Comparison of ENCODE assay signal across 12 mouse cellular contexts in genomic region chr8:69614687-69615086, GRCm38 (mm10). TPM values are rescaled to one million over a fixed set of nuclear protein-coding genes. Genes with fewer than 3 reads are reported as not detected.
DNase-seq lines count a peak whose midpoint lies in the region; ATAC-seq and TF ChIP-seq lines count a peak whose summit lies in the region.
"Had no signal": no experiment of that assay in that cellular context is flagged by ENCODE, and none has a peak within 500 bp of the region (broad histone marks: within the 10 kb centered on the region; RNA-seq: fewer than 3 reads in every experiment).

No protein-coding gene starts in this region.

- H3K27ac ChIP-seq in hindbrain, postnatal 0 days: no peak overlapping the region
- H3K27ac ChIP-seq in hindbrain, embryonic 14.5 days: no peak overlapping the region
- H3K27ac ChIP-seq in lung, postnatal 0 days (ENCODE audit: low read length): no peak overlapping the region
- no peak overlapping the region for H3K27ac ChIP-seq in small intestine, adult 2 months (ENCODE audit: insufficient read depth, low read depth, low read length)
- H3K27ac ChIP-seq: hindbrain, embryonic 15.5 days had no signal

- H3K9me3 ChIP-seq in hindbrain, postnatal 0 days (ENCODE audit: low read length): no peaks in the 10 kb centered on the region
- no peaks in the 10 kb centered on the region for H3K9me3 ChIP-seq in hindbrain, embryonic 14.5 days (ENCODE audit: control insufficient read depth, low read length)
- H3K9me3 ChIP-seq in lung, postnatal 0 days (ENCODE audit: low read length): no peaks in the 10 kb centered on the region
- H3K9me3 ChIP-seq: hindbrain, embryonic 15.5 days had no signal

- 59% methylated on average over 2 of the region's 2 CpGs for WGBS in hindbrain, postnatal 0 days
- 54% methylated on average over 2 of the region's 2 CpGs for WGBS in hindbrain, embryonic 14.5 days
- WGBS in lung, postnatal 0 days: 62% methylated on average over 2 of the region's 2 CpGs
- WGBS in small intestine, adult 2 months: 61% methylated on average over 2 of the region's 2 CpGs

- no peak for TF ChIP-seq POLR2A in small intestine, adult 2 months (IDR thresholded peaks at IDR 0.05; ENCODE audit: low read depth, low read length)

- TF ChIP-seq CTCF in hindbrain, postnatal 0 days (IDR thresholded peaks at IDR 0.05; ENCODE audit: low read depth): peak; percentile 56
- peak; percentile 55 for TF ChIP-seq CTCF in lung, postnatal 0 days (IDR thresholded peaks at IDR 0.05)
- TF ChIP-seq CTCF in small intestine, adult 2 months (IDR thresholded peaks at IDR 0.05; ENCODE audit: extremely low read depth, insufficient read length, insufficient replicate concordance, low read depth, low read length): peak; percentile 51; the same call in 1 of the 2 replicates

- H3K4me1 ChIP-seq in hindbrain, postnatal 0 days (ENCODE audit: insufficient read depth, low read length): no peaks in the 10 kb centered on the region
- no peaks in the 10 kb centered on the region for H3K4me1 ChIP-seq in hindbrain, embryonic 14.5 days (replicated peaks; ENCODE audit: control insufficient read depth, insufficient read depth, low read length)
- H3K4me1 ChIP-seq in lung, postnatal 0 days (ENCODE audit: insufficient read depth, low read depth, low read length): no peaks in the 10 kb centered on the region
- H3K4me1 ChIP-seq in small intestine, adult 2 months (ENCODE audit: control insufficient read depth, insufficient read depth, insufficient read length, low read length): 0 out of 2 replicates have a peak, but pooled peaks cover 6% of the 10 kb centered on the region
- H3K4me1 ChIP-seq: hindbrain, embryonic 15.5 days had no signal

- H3K4me3 ChIP-seq in hindbrain, postnatal 0 days (ENCODE audit: low read length): no peak overlapping the region
- no peak overlapping the region for H3K4me3 ChIP-seq in hindbrain, embryonic 14.5 days (replicated peaks; ENCODE audit: low read length)
- H3K4me3 ChIP-seq in lung, postnatal 0 days (ENCODE audit: low read depth, low read length): no peak overlapping the region
- H3K4me3 ChIP-seq in small intestine, adult 2 months (ENCODE audit: low read depth, low read length): no peak overlapping the region
- H3K4me3 ChIP-seq: hindbrain, embryonic 15.5 days had no signal

- H3K27me3 ChIP-seq in hindbrain, postnatal 0 days (ENCODE audit: insufficient read depth, low read length): no peaks in the 10 kb centered on the region
- no peaks in the 10 kb centered on the region for H3K27me3 ChIP-seq in hindbrain, embryonic 14.5 days (ENCODE audit: control insufficient read depth, insufficient read depth, low read length)
- H3K27me3 ChIP-seq in lung, postnatal 0 days (replicated peaks; ENCODE audit: insufficient read depth, low read length): no peaks in the 10 kb centered on the region
- no peaks in the 10 kb centered on the region for H3K27me3 ChIP-seq in small intestine, adult 2 months (ENCODE audit: control insufficient read depth, insufficient read depth, low read length)
- H3K27me3 ChIP-seq: hindbrain, embryonic 15.5 days had no signal

- H3K9ac ChIP-seq in hindbrain, postnatal 0 days (replicated peaks; ENCODE audit: low read length): no peak overlapping the region
- H3K9ac ChIP-seq in hindbrain, embryonic 14.5 days: no peak overlapping the region
- no peak overlapping the region for H3K9ac ChIP-seq in lung, postnatal 0 days (replicated peaks; ENCODE audit: low read depth)
- H3K9ac ChIP-seq: hindbrain, embryonic 15.5 days had no signal

- H3K4me2 ChIP-seq in hindbrain, postnatal 0 days (ENCODE audit: low read depth, low read length): no peak overlapping the region
- no peak overlapping the region for H3K4me2 ChIP-seq in hindbrain, embryonic 14.5 days (replicated peaks)
- no peak overlapping the region for H3K4me2 ChIP-seq in lung, postnatal 0 days (replicated peaks; ENCODE audit: low read depth, low read length)
- H3K4me2 ChIP-seq: hindbrain, embryonic 15.5 days had no signal

- DNase-seq in hindbrain, postnatal 0 days (ENCODE audit: low spot score): no peak
- DNase-seq in hindbrain, embryonic 14.5 days (ENCODE audit: low spot score): no peak
- no peak for DNase-seq in lung, postnatal 0 days (ENCODE audit: low spot score)
- DNase-seq in lung, postnatal 10 days: no peak
- DNase-seq in T-cell, adult 2 months (ENCODE audit: low spot score): peak; percentile 12
- no peak for DNase-seq in urinary bladder, postnatal 36 days (ENCODE audit: low spot score in 2 of 2)
- DNase-seq: cerebellum, adult 9-10 months; gastrocnemius, postnatal 10 days; thymus, postnatal 14 days had no signal

- no peak for ATAC-seq in hindbrain, postnatal 0 days
- ATAC-seq in hindbrain, embryonic 14.5 days (ENCODE audit: low FRiP score): no peak
- ATAC-seq in lung, postnatal 0 days: no peak

- H3K36me3 ChIP-seq in hindbrain, postnatal 0 days (ENCODE audit: insufficient read depth, low read length): peaks cover 25% of the 10 kb centered on the region; the same call in 1 of the 2 replicates
- peaks cover 90% of the 10 kb centered on the region for H3K36me3 ChIP-seq in hindbrain, embryonic 14.5 days (replicated peaks; ENCODE audit: control insufficient read depth, insufficient read depth)
- peaks cover 17% of the 10 kb centered on the region for H3K36me3 ChIP-seq in lung, postnatal 0 days (ENCODE audit: insufficient read depth, low read length)
- H3K36me3 ChIP-seq in small intestine, adult 2 months (ENCODE audit: control insufficient read depth, insufficient read depth, low read length): peaks cover 39% of the 10 kb centered on the region

- TF ChIP-seq EP300 in lung, postnatal 0 days (IDR thresholded peaks at IDR 0.05): no peak

RNA-seq across cellular contexts. Expression of gene Zfp868, which starts 10.7 kb away (rescaled TPM):
- 23.1 and 23.9 TPM in 2 replicates for total RNA-seq in hindbrain, postnatal 0 days (2014; rRNA removed)
- 21.7 and 23.4 TPM in 2 replicates for polyA plus RNA-seq in hindbrain, postnatal 0 days (2015; fragmentation: Nextera tagmentation; extraction: Ambion mirVana)
- polyA plus RNA-seq in hindbrain, embryonic 14.5 days (2014; fragmentation: Nextera tagmentation; extraction: Ambion mirVana): 37.7 and 39.2 TPM in 2 replicates
- polyA plus RNA-seq in lung, postnatal 0 days (2015; fragmentation: Nextera tagmentation; extraction: Ambion mirVana): 15.2 and 16.1 TPM in 2 replicates
- 1.4 and 3.4 TPM in 2 replicates for polyA plus RNA-seq in small intestine, adult 2 months (2012; rRNA removed)

RNA-seq across cellular contexts. Expression of gene Zfp964, which starts 39.6 kb away (rescaled TPM):
- 3.0 and 6.3 TPM in 2 replicates for total RNA-seq in hindbrain, postnatal 0 days (2014; rRNA removed)
- polyA plus RNA-seq in hindbrain, postnatal 0 days (2015; fragmentation: Nextera tagmentation; extraction: Ambion mirVana): 0.93 and 1.4 TPM in 2 replicates
- 1.6 and 2.2 TPM in 2 replicates for polyA plus RNA-seq in hindbrain, embryonic 14.5 days (2014; fragmentation: Nextera tagmentation; extraction: Ambion mirVana)
- polyA plus RNA-seq in lung, postnatal 0 days (2015; fragmentation: Nextera tagmentation; extraction: Ambion mirVana): 0.95 and 1.1 TPM in 2 replicates
- 0.10 and 0.18 TPM in 2 replicates for polyA plus RNA-seq in small intestine, adult 2 months (2012; rRNA removed)
- total RNA-seq: monocyte, adult 5-6 weeks had no signal
